Mouse (Mus musculus) megakaryocyte, adult 5-6 weeks (primary cell): ENCODE measurements at regions not wholly inside any gene's neighbourhood (a gene's known extent, or its start where the extent isn't known, plus 50 kb on each side); places are given as distances from the start of the nearest gene placed in this dataset.

Source experiments
- ATAC-seq: 2 replicates; pipeline ENCODE4 v1.8.0; 2016; ENCODE audit warnings: mild to moderate bottlenecking, inconsistent platforms; ENCODE audit not compliant: poor library complexity, severe bottlenecking

GRCm38 (mm10) chr9:68462755-68463154 is 190.8 kb upstream of the Rora start:
- no peak for ATAC-seq

- ATAC-seq: no peak
Observed at GRCm38 (mm10) chr9:68463637-68464304, 189.8 kb upstream of the Rora start.

GRCm38 (mm10) chr9:68466671-68467070 is 186.9 kb upstream of the Rora start:
- ATAC-seq: no peak

- ATAC-seq: no peak
Observed at GRCm38 (mm10) chr9:68476391-68476790, 177.2 kb upstream of the Rora start.

- ATAC-seq: no peak
Observed at GRCm38 (mm10) chr9:68477466-68477865, 176.1 kb upstream of the Rora start.

- no peak for ATAC-seq
Observed at GRCm38 (mm10) chr9:68486646-68487045, 166.9 kb upstream of the Rora start.

- no peak for ATAC-seq
Observed at GRCm38 (mm10) chr9:68491151-68491550, 162.4 kb upstream of the Rora start.

GRCm38 (mm10) chr9:68521218-68521617 is 132.4 kb upstream of the Rora start:
- ATAC-seq: no peak

- ATAC-seq: no peak
Observed at GRCm38 (mm10) chr9:68561767-68562552, 91.6 kb upstream of the Rora start.

- ATAC-seq: no peak
Observed at GRCm38 (mm10) chr9:68563206-68563605, 90.4 kb upstream of the Rora start.

- ATAC-seq: no peak
Observed at GRCm38 (mm10) chr9:68585751-68586150, 67.8 kb upstream of the Rora start.

- ATAC-seq: no peak
Observed at GRCm38 (mm10) chr9:68591023-68591422, 62.6 kb upstream of the Rora start.

GRCm38 (mm10) chr9:68592976-68593375 is 60.6 kb upstream of the Rora start:
- ATAC-seq: no peak

- no peak for ATAC-seq
Observed at GRCm38 (mm10) chr9:68594586-68594985, 59.0 kb upstream of the Rora start.
